Mouse (Mus musculus) C2C12 (cell line): ENCODE data around the gene Gm21972.

Source experiments
- CTCF ChIP-seq: IDR thresholded peaks from one replicate; pipeline ENCODE4 v1.5.1; 2011; ENCODE audit not compliant: control insufficient read depth, insufficient read depth, insufficient read length
- FOSL1 ChIP-seq: IDR thresholded peaks from one replicate; pipeline ENCODE4 v1.8.0; 2011; ENCODE audit warnings: mild to moderate bottlenecking, low read length; ENCODE audit not compliant: poor library complexity, insufficient read depth, severe bottlenecking
- MAX ChIP-seq: IDR thresholded peaks from one replicate; pipeline ENCODE4 v1.6.1; 2011; ENCODE audit warnings: mild to moderate bottlenecking, control low read depth
- MYOG ChIP-seq: IDR thresholded peaks from one replicate; pipeline ENCODE4 v1.6.1; 2011; ENCODE audit not compliant: control insufficient read depth, insufficient read length; ENCODE audit errors: extremely low read depth

GRCm38 (mm10) chr1:86126036-86126435 lies 7.4 kb upstream of the Gm21972 start:
- TF ChIP-seq CTCF (no peak), MAX (no peak), MYOG (no peak), FOSL1 (no peak)
